Mouse (Mus musculus): ENCODE measurements around the gene AC170998.1. TPM values are rescaled to one million over a fixed set of nuclear protein-coding genes. Genes with fewer than 3 reads are reported as not detected.
"Not testable (repeated sequence)": the region's sequence is repeated elsewhere in the genome, so short reads cannot be mapped to it uniquely, and the experiment has no call there.

Gene AC170998.1
- polyA plus RNA-seq, 1 experiment, result 8.5 TPM

DNA sequence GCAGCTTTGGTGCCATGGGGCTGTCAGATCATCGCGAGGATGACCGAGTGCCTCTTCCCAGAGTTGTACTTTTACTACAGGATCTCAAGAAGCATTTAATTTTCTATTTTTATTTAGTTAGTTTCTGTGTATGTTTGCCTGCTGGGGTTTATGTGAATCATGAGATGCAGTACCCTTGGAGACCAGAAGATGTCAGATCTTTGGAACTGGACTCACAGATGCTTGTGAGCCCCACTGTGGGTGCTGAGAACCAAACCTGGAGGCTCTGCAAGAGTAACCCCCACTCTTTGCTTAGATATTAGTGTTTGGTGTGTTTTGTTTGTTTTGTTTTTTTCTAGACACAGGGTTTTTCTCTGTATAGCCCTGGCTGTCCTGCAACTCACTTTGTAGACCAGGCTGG is 11.9 kb upstream of the AC170998.1 start:
- no peaks in the 10 kb centered on the region for H3K4me1 ChIP-seq (ENCODE audit: control insufficient read depth, insufficient read depth, low read length)
- H3K27ac ChIP-seq (ENCODE audit: insufficient read depth, low read length), result no peak overlapping the region
- no peaks in the 10 kb centered on the region for H3K27me3 ChIP-seq (ENCODE audit: control insufficient read depth, insufficient read depth, low read length, poor library complexity, severe bottlenecking)
- peaks cover 31% of the 10 kb centered on the region for H3K36me3 ChIP-seq (ENCODE audit: control insufficient read depth, insufficient read depth, low read length, poor library complexity, severe bottlenecking)
- H3K9ac ChIP-seq (ENCODE audit: low read depth, poor library complexity, severe bottlenecking), result no peak overlapping the region
- no peak overlapping the region for H3K4me3 ChIP-seq (ENCODE audit: low read depth, low read length)
- TF ChIP-seq CTCF (IDR thresholded peaks at IDR 0.05; ENCODE audit: low read depth, low read length), result no peak
- TF ChIP-seq POLR2A (IDR thresholded peaks at IDR 0.05; ENCODE audit: insufficient read depth, low read length), result no peak
- no peak for TF ChIP-seq EP300 (IDR thresholded peaks at IDR 0.05; ENCODE audit: insufficient read depth, low read depth, low read length)
- no peaks in the 10 kb centered on the region for H3K9me3 ChIP-seq (replicated peaks; ENCODE audit: control insufficient read depth, insufficient read depth, low read length, poor library complexity, severe bottlenecking)

DNA sequence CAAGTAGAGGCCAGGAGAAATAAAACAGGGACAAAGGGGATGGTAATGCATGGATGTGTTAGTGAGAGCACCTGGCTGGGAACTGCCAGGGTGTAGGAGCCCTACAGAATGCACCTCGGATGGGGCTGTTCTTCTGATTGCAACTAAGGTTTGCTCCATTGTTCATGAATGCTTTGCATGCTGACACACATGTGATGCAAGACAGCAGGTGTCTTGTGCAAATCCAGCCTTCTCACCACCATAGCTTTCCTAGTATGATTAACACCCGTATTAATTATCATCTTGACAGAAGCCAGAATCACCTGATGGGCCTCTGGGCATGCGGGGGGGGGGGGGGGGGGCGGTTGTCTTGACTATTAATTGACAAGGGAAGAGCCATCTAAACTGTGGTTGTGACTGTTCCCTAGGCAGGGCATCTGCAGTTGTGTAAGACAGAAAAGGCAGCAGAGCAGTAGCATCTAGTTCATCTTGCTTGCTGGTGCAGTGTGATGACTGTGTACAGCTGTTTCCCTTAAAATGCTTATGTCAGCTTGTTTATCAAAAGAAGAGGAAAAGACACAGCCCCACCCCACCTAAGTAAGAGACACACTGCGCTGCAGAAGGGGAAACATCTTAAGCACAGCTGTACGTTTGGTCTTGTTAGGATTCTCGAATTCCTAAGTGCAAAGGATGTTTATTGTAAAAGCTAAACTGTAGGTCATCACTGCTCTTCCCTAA is 9.9 kb upstream of the AC170998.1 start:
- H3K27me3 ChIP-seq (ENCODE audit: control insufficient read depth, insufficient read depth, low read length, poor library complexity, severe bottlenecking), result no peaks in the 10 kb centered on the region
- peaks cover 37% of the 10 kb centered on the region for H3K36me3 ChIP-seq (ENCODE audit: control insufficient read depth, insufficient read depth, low read length, poor library complexity, severe bottlenecking)
- H3K4me1 ChIP-seq (ENCODE audit: control insufficient read depth, insufficient read depth, low read length), result no peaks in the 10 kb centered on the region
- H3K9me3 ChIP-seq (replicated peaks; ENCODE audit: control insufficient read depth, insufficient read depth, low read length, poor library complexity, severe bottlenecking), result no peaks in the 10 kb centered on the region
- H3K27ac ChIP-seq (ENCODE audit: insufficient read depth, low read length), result no peak overlapping the region
- no peak overlapping the region for H3K4me3 ChIP-seq (ENCODE audit: low read depth, low read length)
- TF ChIP-seq POLR2A (IDR thresholded peaks at IDR 0.05; ENCODE audit: insufficient read depth, low read length) (no peak), EP300 (IDR thresholded peaks at IDR 0.05; ENCODE audit: insufficient read depth, low read depth, low read length) (no peak), CTCF (IDR thresholded peaks at IDR 0.05; ENCODE audit: low read depth, low read length) (no peak)
- H3K9ac ChIP-seq (ENCODE audit: low read depth, poor library complexity, severe bottlenecking), result no peak overlapping the region

DNA sequence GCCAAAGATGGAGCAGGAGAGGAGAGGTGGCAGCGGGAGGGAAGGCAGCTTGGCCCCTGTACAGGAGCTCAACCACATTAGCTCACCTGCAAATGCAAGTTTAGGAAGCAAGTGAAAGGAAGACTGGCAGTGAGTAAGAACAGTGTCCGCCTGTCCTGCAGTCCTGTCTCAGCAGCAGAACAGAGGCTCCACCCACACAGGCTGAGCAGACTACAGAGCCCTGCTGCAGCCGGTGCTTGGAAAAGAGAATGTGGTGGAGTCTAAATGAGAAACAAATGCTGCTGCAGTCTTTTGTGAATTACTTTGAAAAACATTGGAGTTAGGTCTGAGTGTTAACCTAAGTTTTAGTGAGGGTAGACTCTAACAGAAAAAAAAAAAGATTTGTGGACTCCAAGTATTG is 8.3 kb upstream of the AC170998.1 start:
- no peak overlapping the region for H3K4me3 ChIP-seq (ENCODE audit: low read depth, low read length)
- H3K27ac ChIP-seq (ENCODE audit: insufficient read depth, low read length), result no peak overlapping the region
- no peak overlapping the region for H3K9ac ChIP-seq (ENCODE audit: low read depth, poor library complexity, severe bottlenecking)
- TF ChIP-seq POLR2A (IDR thresholded peaks at IDR 0.05; ENCODE audit: insufficient read depth, low read length) (no peak), CTCF (IDR thresholded peaks at IDR 0.05; ENCODE audit: low read depth, low read length) (no peak), EP300 (IDR thresholded peaks at IDR 0.05; ENCODE audit: insufficient read depth, low read depth, low read length) (no peak)
- H3K36me3 ChIP-seq (ENCODE audit: control insufficient read depth, insufficient read depth, low read length, poor library complexity, severe bottlenecking), result peaks cover 41% of the 10 kb centered on the region
- H3K9me3 ChIP-seq (replicated peaks; ENCODE audit: control insufficient read depth, insufficient read depth, low read length, poor library complexity, severe bottlenecking), result no peaks in the 10 kb centered on the region
- H3K27me3 ChIP-seq (ENCODE audit: control insufficient read depth, insufficient read depth, low read length, poor library complexity, severe bottlenecking), result no peaks in the 10 kb centered on the region
- no peaks in the 10 kb centered on the region for H3K4me1 ChIP-seq (ENCODE audit: control insufficient read depth, insufficient read depth, low read length)

DNA sequence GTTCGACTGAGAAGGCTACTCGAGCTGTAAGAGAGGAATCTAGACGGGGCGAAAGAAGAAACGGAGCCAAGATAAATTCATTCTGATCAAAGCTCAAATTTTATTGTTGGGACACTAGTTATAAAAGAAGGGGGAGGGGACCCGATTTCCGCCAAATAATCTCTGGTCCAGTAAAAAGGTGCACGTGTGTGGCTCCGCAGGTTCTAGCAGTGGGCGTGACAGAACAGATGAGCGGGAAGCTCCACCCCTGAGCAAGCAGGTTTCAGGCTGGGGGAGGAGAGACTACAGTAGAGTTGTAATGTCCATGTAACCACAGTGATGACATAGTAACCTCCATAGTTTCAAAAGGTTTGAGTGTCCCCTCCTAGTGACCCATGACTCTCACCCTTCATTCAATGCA is 1.6 kb downstream of the AC170998.1 start:
- H3K9me3 ChIP-seq (replicated peaks; ENCODE audit: control insufficient read depth, insufficient read depth, low read length, poor library complexity, severe bottlenecking); H3K9ac ChIP-seq (ENCODE audit: low read depth, poor library complexity, severe bottlenecking); H3K27ac ChIP-seq (ENCODE audit: insufficient read depth, low read length); H3K4me3 ChIP-seq (ENCODE audit: low read depth, low read length); H3K27me3 ChIP-seq (ENCODE audit: control insufficient read depth, insufficient read depth, low read length, poor library complexity, severe bottlenecking); H3K4me1 ChIP-seq (ENCODE audit: control insufficient read depth, insufficient read depth, low read length): not testable (repeated sequence)
- peaks cover 31% of the 10 kb centered on the region for H3K36me3 ChIP-seq (ENCODE audit: control insufficient read depth, insufficient read depth, low read length, poor library complexity, severe bottlenecking)

DNA sequence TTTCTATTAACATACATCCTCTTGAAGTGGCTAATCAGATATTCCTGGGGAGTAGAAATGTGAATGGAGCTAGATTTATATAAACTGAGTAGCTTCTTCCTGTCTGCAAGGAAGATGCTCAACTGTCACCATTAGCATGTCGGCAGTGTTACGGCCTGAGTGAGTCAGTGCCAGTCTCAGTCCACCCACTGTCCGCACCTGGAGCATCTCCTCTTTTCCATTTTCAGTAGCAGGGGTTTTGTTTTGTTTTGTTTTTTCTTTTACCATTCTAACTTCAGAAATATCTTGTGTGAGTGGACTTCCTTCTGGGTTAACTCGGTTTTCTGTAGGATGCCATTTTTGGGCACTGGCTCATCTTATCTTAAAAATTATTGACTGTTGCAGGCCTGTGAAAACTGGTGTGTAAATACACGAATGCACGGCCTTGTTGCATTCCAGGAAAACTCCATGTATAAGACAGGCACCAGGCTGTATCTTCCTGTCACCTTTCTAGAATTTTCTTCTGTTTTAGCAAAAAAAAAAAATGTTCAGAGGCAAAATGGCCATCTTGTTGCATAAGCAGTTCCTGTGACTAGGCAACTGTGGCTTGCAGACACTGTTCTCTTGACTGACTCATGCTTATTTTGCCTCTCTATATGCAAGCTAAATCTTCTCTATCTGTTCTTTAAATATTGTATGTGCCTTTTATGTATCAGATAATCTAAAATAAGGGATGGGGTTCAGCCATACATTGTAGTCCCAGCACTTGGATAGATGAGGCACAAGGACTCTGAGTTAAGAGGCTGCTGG is 9.6 kb downstream of the AC170998.1 start:
- H3K27ac ChIP-seq (ENCODE audit: insufficient read depth, low read length), result no peak overlapping the region
- no peaks in the 10 kb centered on the region for H3K9me3 ChIP-seq (replicated peaks; ENCODE audit: control insufficient read depth, insufficient read depth, low read length, poor library complexity, severe bottlenecking)
- H3K4me3 ChIP-seq (ENCODE audit: low read depth, low read length), result no peak overlapping the region
- H3K27me3 ChIP-seq (ENCODE audit: control insufficient read depth, insufficient read depth, low read length, poor library complexity, severe bottlenecking), result no peaks in the 10 kb centered on the region
- H3K4me1 ChIP-seq (ENCODE audit: control insufficient read depth, insufficient read depth, low read length), result no peaks in the 10 kb centered on the region
- TF ChIP-seq POLR2A (IDR thresholded peaks at IDR 0.05; ENCODE audit: insufficient read depth, low read length), result no peak
- no peak for TF ChIP-seq CTCF (IDR thresholded peaks at IDR 0.05; ENCODE audit: low read depth, low read length)
- no peak for TF ChIP-seq EP300 (IDR thresholded peaks at IDR 0.05; ENCODE audit: insufficient read depth, low read depth, low read length)
- peaks cover 20% of the 10 kb centered on the region for H3K36me3 ChIP-seq (ENCODE audit: control insufficient read depth, insufficient read depth, low read length, poor library complexity, severe bottlenecking)
- H3K9ac ChIP-seq (ENCODE audit: low read depth, poor library complexity, severe bottlenecking), result no peak overlapping the region

DNA sequence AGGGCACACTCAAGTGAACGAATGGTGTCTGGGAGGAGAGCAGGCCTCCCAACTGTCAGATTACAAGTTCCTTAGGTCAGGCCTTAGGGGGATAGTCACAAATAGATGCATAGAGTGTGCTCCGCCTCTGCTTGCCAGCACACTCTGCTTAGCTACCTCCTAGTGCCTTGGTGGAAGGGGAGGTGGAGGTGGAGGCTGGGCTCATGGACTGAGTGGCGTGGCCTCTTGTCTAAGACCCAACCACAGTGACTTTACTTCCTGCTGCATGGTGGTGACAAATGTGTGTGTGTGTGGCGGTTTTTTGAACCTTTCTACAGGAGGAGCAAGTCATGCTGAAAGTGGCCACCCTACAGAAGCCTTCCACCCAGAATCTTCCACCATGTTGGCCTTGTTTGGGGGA is 10.6 kb downstream of the AC170998.1 start:
- TF ChIP-seq POLR2A (IDR thresholded peaks at IDR 0.05; ENCODE audit: insufficient read depth, low read length) (no peak), EP300 (IDR thresholded peaks at IDR 0.05; ENCODE audit: insufficient read depth, low read depth, low read length) (no peak), CTCF (IDR thresholded peaks at IDR 0.05; ENCODE audit: low read depth, low read length) (no peak)
- Histone ChIP-seq H3K9me3 (replicated peaks; ENCODE audit: control insufficient read depth, insufficient read depth, low read length, poor library complexity, severe bottlenecking) (no peaks in the 10 kb centered on the region), H3K27me3 (ENCODE audit: control insufficient read depth, insufficient read depth, low read length, poor library complexity, severe bottlenecking) (no peaks in the 10 kb centered on the region), H3K36me3 (ENCODE audit: control insufficient read depth, insufficient read depth, low read length, poor library complexity, severe bottlenecking) (peaks cover 17% of the 10 kb centered on the region), H3K27ac (ENCODE audit: insufficient read depth, low read length) (no peak overlapping the region), H3K4me3 (ENCODE audit: low read depth, low read length) (no peak overlapping the region), H3K4me1 (ENCODE audit: control insufficient read depth, insufficient read depth, low read length) (no peaks in the 10 kb centered on the region), H3K9ac (ENCODE audit: low read depth, poor library complexity, severe bottlenecking) (no peak overlapping the region)
